Mouse (Mus musculus): ENCODE measurements around the gene Tap1. TPM values are rescaled to one million over a fixed set of nuclear protein-coding genes. Genes with fewer than 3 reads are reported as not detected.
A peak's percentile ranks its signal among the peaks of the same experiment; 100 is the strongest.

Tap1 gene
- total and polyA plus RNA-seq, 3 experiments, result 102 to 184 (median 157) TPM

DNA sequence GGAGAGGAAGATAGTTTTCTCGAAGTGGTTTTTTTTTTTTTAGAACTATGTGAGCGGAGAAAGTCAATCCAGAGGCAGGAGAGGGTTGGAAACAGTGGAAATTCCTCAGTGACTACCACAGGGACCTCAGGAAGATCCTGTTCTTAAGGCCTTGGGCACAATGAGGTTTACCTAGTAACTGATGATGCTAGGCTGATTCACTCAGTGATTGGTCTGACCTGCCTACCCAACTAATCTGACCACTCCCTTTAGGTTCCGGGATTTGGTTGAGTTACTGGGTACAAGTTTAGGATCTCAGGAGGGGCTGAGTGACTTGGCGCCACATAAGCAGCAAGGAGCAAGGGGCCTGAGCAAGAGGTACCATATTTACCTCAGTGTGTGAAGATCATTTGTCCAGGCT is 34.4 kb upstream of the Tap1 start, which contains the start of gene H2-DMb1:
TSS of gene H2-DMb1 (plus strand) at position 150 of the 400 bp plus-strand sequence.
- TF ChIP-seq ZKSCAN1 (IDR thresholded peaks at IDR 0.05; ENCODE audit: borderline replicate concordance, low read depth, low read length) (peak; percentile 15; the same call in 1 of the 2 replicates), POLR2AphosphoS2 (IDR thresholded peaks at IDR 0.05; ENCODE audit: low read depth, low read length) (no peak), ELF1 (IDR thresholded peaks at IDR 0.05; ENCODE audit: low read depth, low read length) (peak; percentile 65), TBP (conservative IDR thresholded peaks at IDR 0.05; ENCODE audit: low read depth, low read length) (0 out of 2 replicates have a peak, but pooled peaks have one; percentile 30), NRF1 (IDR thresholded peaks at IDR 0.05; ENCODE audit: low read depth, low read length) (peak; percentile 40), MAZ (IDR thresholded peaks at IDR 0.05; ENCODE audit: low read depth, low read length) (no peak), CHD2 (IDR thresholded peaks at IDR 0.05; ENCODE audit: low read length) (peak; percentile 98), MYC (IDR thresholded peaks at IDR 0.05; ENCODE audit: low read depth, low read length) (0 out of 2 replicates have a peak, but pooled peaks have one; percentile 34), HCFC1 (IDR thresholded peaks at IDR 0.05; ENCODE audit: low read depth, low read length) (0 out of 2 replicates have a peak, but pooled peaks have one; percentile 12), MAX (IDR thresholded peaks at IDR 0.05; ENCODE audit: low read length) (no peak)
- Histone ChIP-seq H3K27me3 (replicated peaks) (no peaks in the 10 kb centered on the region), H3K9me3 (replicated peaks; ENCODE audit: low read length) (no peaks in the 10 kb centered on the region), H3K4me3 (replicated peaks in 1 of 3; ENCODE audit: low read depth in 2 of 3, low read length in 2 of 3, poor library complexity in 1 of 3) (peak within 1 kb of the TSS in 2 of 3 experiments; percentile 37 to 44), H3K4me1 (ENCODE audit: control insufficient read depth in 1 of 2, insufficient read depth in 2 of 2) (peaks cover 2 to 17% of the 10 kb centered on the region in 2 experiments; a peak in 3 of 4 replicates), H3K4me2 (ENCODE audit: insufficient read depth, low read depth, poor library complexity, severe bottlenecking) (no peak within 1 kb of the TSS), H3K36me3 (replicated peaks in 1 of 2; ENCODE audit: control insufficient read depth in 1 of 2, insufficient read depth in 1 of 2, low read length in 1 of 2) (peaks cover 5 to 30% of the 10 kb centered on the region in 2 experiments), H3K79me2 (replicated peaks; ENCODE audit: control insufficient read depth, extremely low read depth, insufficient read depth, poor library complexity, severe bottlenecking) (no peaks in the 10 kb centered on the region), H3K27ac (ENCODE audit: insufficient read depth, low read depth) (no peak within 1 kb of the TSS), H3K9ac (ENCODE audit: insufficient read depth, low read depth) (no peak within 1 kb of the TSS)
- DNase-seq (ENCODE audit: extremely low read depth), result peak; percentile 94
- dilution Hi-C loops (cut with MboI; ENCODE audit: extremely low pct_ligation_motif_present, extremely low pct_unique_long_range_greater_than_20kb, low sequenced_read_pairs), result no loop called here
- in situ Hi-C loops (cut with MboI; ENCODE audit: low pct_ligation_motif_present, low pct_unique_long_range_greater_than_20kb, low sequenced_read_pairs), result no loop called here

DNA sequence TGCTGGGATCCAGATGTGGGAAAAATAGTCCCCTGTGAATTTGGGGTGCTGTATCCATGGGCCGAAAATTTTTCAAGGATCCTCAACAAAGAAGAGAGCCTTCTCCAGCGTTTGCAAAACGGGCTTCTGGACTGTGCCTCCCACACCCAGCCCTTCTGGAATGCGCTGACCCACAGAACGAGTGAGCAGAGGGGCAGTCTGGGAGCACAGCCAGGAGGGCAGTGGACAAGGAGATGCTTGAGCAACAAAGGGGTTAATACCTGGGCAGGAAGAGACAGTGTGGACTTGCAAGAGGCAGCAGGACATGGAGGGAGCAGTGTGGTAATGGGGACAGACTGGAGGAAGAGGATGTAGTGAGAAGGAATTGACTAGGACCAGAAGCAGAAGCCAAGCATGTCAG is 31.8 kb upstream of the Tap1 start:
- H3K27me3 ChIP-seq (replicated peaks), result no peaks in the 10 kb centered on the region
- dilution Hi-C loops (cut with MboI; ENCODE audit: extremely low pct_ligation_motif_present, extremely low pct_unique_long_range_greater_than_20kb, low sequenced_read_pairs), result no loop called here
- DNase-seq (ENCODE audit: extremely low read depth), result no peak

More for the DNA sequence above, 31.8 kb upstream of the Tap1 start:
- Histone ChIP-seq H3K4me2 (ENCODE audit: insufficient read depth, low read depth, poor library complexity, severe bottlenecking) (no peak overlapping the region), H3K4me3 (replicated peaks in 1 of 3; ENCODE audit: low read depth in 2 of 3, low read length in 2 of 3, poor library complexity in 1 of 3) (no peak overlapping the region), H3K4me1 (ENCODE audit: control insufficient read depth in 1 of 2, insufficient read depth in 2 of 2) (peaks cover 0 to 13% of the 10 kb centered on the region in 2 experiments; a peak in 2 of 4 replicates), H3K36me3 (replicated peaks in 1 of 2; ENCODE audit: control insufficient read depth in 1 of 2, insufficient read depth in 1 of 2, low read length in 1 of 2) (peaks cover 8 to 40% of the 10 kb centered on the region in 2 experiments), H3K27ac (ENCODE audit: insufficient read depth, low read depth) (no peak overlapping the region), H3K9ac (ENCODE audit: insufficient read depth, low read depth) (no peak overlapping the region), H3K79me2 (replicated peaks; ENCODE audit: control insufficient read depth, extremely low read depth, insufficient read depth, poor library complexity, severe bottlenecking) (no peaks in the 10 kb centered on the region), H3K9me3 (replicated peaks; ENCODE audit: low read length) (no peaks in the 10 kb centered on the region)
- TF ChIP-seq IRF4 (IDR thresholded peaks at IDR 0.05; ENCODE audit: low read depth, low read length) (no peak), NELFE (IDR thresholded peaks at IDR 0.05; ENCODE audit: low read depth, low read length) (no peak), MAX (IDR thresholded peaks at IDR 0.05; ENCODE audit: low read length) (no peak), MAZ (IDR thresholded peaks at IDR 0.05; ENCODE audit: low read depth, low read length) (no peak), POLR2AphosphoS2 (IDR thresholded peaks at IDR 0.05; ENCODE audit: low read depth, low read length) (no peak), TBP (conservative IDR thresholded peaks at IDR 0.05; ENCODE audit: low read depth, low read length) (no peak), CHD1 (IDR thresholded peaks at IDR 0.05; ENCODE audit: low read depth, low read length) (no peak)
- in situ Hi-C loops (cut with MboI; ENCODE audit: low pct_ligation_motif_present, low pct_unique_long_range_greater_than_20kb, low sequenced_read_pairs), result no loop called here

Data from CH12.LX (cell line).